In genomic region chr11:115697091-115697490, GRCm38 (mm10) we compare ENCODE assay signal across 10 mouse cellular contexts. TPM values are rescaled to one million over a fixed set of nuclear protein-coding genes. Genes with fewer than 3 reads are reported as not detected.
DNase-seq lines count a peak whose midpoint lies in the region; ATAC-seq and TF ChIP-seq lines count a peak whose summit lies in the region.
"Had no signal": no experiment of that assay in that cellular context is flagged by ENCODE, and none has a peak within 500 bp of the region (broad histone marks: within the 10 kb centered on the region; RNA-seq: fewer than 3 reads in every experiment).

No protein-coding gene starts in this region.

- H3K27ac ChIP-seq in forebrain, embryonic 13.5 days, result no peak overlapping the region
- no peak overlapping the region for H3K27ac ChIP-seq in forebrain, embryonic 16.5 days (ENCODE audit: low read length)
- no peak overlapping the region for H3K27ac ChIP-seq in hindbrain, embryonic 13.5 days
- no peak overlapping the region for H3K27ac ChIP-seq in hindbrain, postnatal 0 days
- no peak overlapping the region for H3K27ac ChIP-seq in neural tube, embryonic 12.5 days

- no peak for TF ChIP-seq CTCF in hindbrain, postnatal 0 days (IDR thresholded peaks at IDR 0.05; ENCODE audit: low read depth)

- H3K4me1 ChIP-seq in forebrain, embryonic 13.5 days, result peaks cover 39% of the 10 kb centered on the region
- H3K4me1 ChIP-seq in forebrain, embryonic 16.5 days (replicated peaks; ENCODE audit: control insufficient read depth, insufficient read depth, low read length), result peaks cover 35% of the 10 kb centered on the region
- H3K4me1 ChIP-seq in hindbrain, embryonic 13.5 days (replicated peaks), result peaks cover 54% of the 10 kb centered on the region
- no peaks in the 10 kb centered on the region; the same call in none of the 2 replicates for H3K4me1 ChIP-seq in hindbrain, postnatal 0 days (ENCODE audit: insufficient read depth, low read length)
- peaks cover 33% of the 10 kb centered on the region for H3K4me1 ChIP-seq in neural tube, embryonic 12.5 days

- ATAC-seq in forebrain, embryonic 13.5 days, result no peak
- no peak for ATAC-seq in forebrain, embryonic 16.5 days
- no peak for ATAC-seq in hindbrain, embryonic 13.5 days (ENCODE audit: low FRiP score)
- ATAC-seq in hindbrain, postnatal 0 days, result no peak
- no peak for ATAC-seq in neural tube, embryonic 12.5 days (ENCODE audit: low FRiP score, low read depth)
- ATAC-seq: lung, postnatal 0 days had no signal

- H3K4me3 ChIP-seq in forebrain, embryonic 13.5 days, result no peak overlapping the region
- no peak overlapping the region for H3K4me3 ChIP-seq in forebrain, embryonic 16.5 days (replicated peaks; ENCODE audit: low read length)
- H3K4me3 ChIP-seq in hindbrain, embryonic 13.5 days, result peak overlapping the region; percentile 58; the same call in 1 of the 2 replicates
- H3K4me3 ChIP-seq in hindbrain, postnatal 0 days (ENCODE audit: low read length), result no peak overlapping the region
- no peak overlapping the region for H3K4me3 ChIP-seq in neural tube, embryonic 12.5 days

- no peaks in the 10 kb centered on the region for H3K27me3 ChIP-seq in forebrain, embryonic 13.5 days
- no peaks in the 10 kb centered on the region for H3K27me3 ChIP-seq in forebrain, embryonic 16.5 days (replicated peaks; ENCODE audit: control insufficient read depth, insufficient read depth, low read length)
- no peaks in the 10 kb centered on the region for H3K27me3 ChIP-seq in hindbrain, embryonic 13.5 days
- no peaks in the 10 kb centered on the region for H3K27me3 ChIP-seq in hindbrain, postnatal 0 days (ENCODE audit: insufficient read depth, low read length)
- H3K27me3 ChIP-seq in neural tube, embryonic 12.5 days (replicated peaks), result no peaks in the 10 kb centered on the region

- H3K9ac ChIP-seq in forebrain, embryonic 13.5 days, result no peak overlapping the region
- H3K9ac ChIP-seq in forebrain, embryonic 16.5 days (replicated peaks; ENCODE audit: low read depth, low read length), result no peak overlapping the region
- H3K9ac ChIP-seq in hindbrain, embryonic 13.5 days, result peak overlapping the region; percentile 86; the same call in 1 of the 2 replicates
- H3K9ac ChIP-seq in hindbrain, postnatal 0 days (replicated peaks; ENCODE audit: low read length), result no peak overlapping the region
- no peak overlapping the region for H3K9ac ChIP-seq in neural tube, embryonic 12.5 days

- WGBS in forebrain, embryonic 13.5 days, result 92% methylated on average over 2 of the region's 2 CpGs
- 84% methylated on average over 2 of the region's 2 CpGs for WGBS in forebrain, embryonic 16.5 days
- 93% methylated on average over 2 of the region's 2 CpGs for WGBS in hindbrain, embryonic 13.5 days
- WGBS in hindbrain, postnatal 0 days, result 75% methylated on average over 2 of the region's 2 CpGs
- WGBS in neural tube, embryonic 12.5 days, result 66% methylated on average over 2 of the region's 2 CpGs

- H3K9me3 ChIP-seq in forebrain, embryonic 13.5 days (replicated peaks), result no peaks in the 10 kb centered on the region
- H3K9me3 ChIP-seq in forebrain, embryonic 16.5 days (ENCODE audit: control insufficient read depth, low read length), result no peaks in the 10 kb centered on the region
- no peaks in the 10 kb centered on the region for H3K9me3 ChIP-seq in hindbrain, embryonic 13.5 days
- no peaks in the 10 kb centered on the region for H3K9me3 ChIP-seq in hindbrain, postnatal 0 days (ENCODE audit: low read length)
- H3K9me3 ChIP-seq in neural tube, embryonic 12.5 days, result no peaks in the 10 kb centered on the region

- DNase-seq in hindbrain, postnatal 0 days (ENCODE audit: low spot score), result no peak
- no peak for DNase-seq in neural tube, embryonic 10.5 days (ENCODE audit: extremely low spot score, low spot score)
- no peak for DNase-seq in frontal cortex, postnatal 14 days (ENCODE audit: low spot score in 2 of 2)
- no peak for DNase-seq in left cerebral cortex, adult 8-10 months (ENCODE audit: low spot score in 2 of 2)
- DNase-seq: cerebellum, adult 11 months had no signal

- peak overlapping the region; percentile 78; the same call in 1 of the 2 replicates for H3K4me2 ChIP-seq in forebrain, embryonic 13.5 days
- no peak overlapping the region for H3K4me2 ChIP-seq in forebrain, embryonic 16.5 days (ENCODE audit: low read length)
- peak overlapping the region; percentile 78 for H3K4me2 ChIP-seq in hindbrain, embryonic 13.5 days
- H3K4me2 ChIP-seq in hindbrain, postnatal 0 days (ENCODE audit: low read depth, low read length), result no peak overlapping the region
- peak overlapping the region; percentile 69 for H3K4me2 ChIP-seq in neural tube, embryonic 12.5 days (replicated peaks)

- peaks cover 10% of the 10 kb centered on the region for H3K36me3 ChIP-seq in forebrain, embryonic 13.5 days (ENCODE audit: poor library complexity, severe bottlenecking)
- H3K36me3 ChIP-seq in forebrain, embryonic 16.5 days (ENCODE audit: control insufficient read depth, insufficient read depth), result 0 out of 2 replicates have a peak, but pooled peaks cover 2% of the 10 kb centered on the region
- H3K36me3 ChIP-seq in hindbrain, embryonic 13.5 days, result no peaks in the 10 kb centered on the region
- H3K36me3 ChIP-seq in hindbrain, postnatal 0 days (ENCODE audit: insufficient read depth, low read length), result no peaks in the 10 kb centered on the region
- H3K36me3 ChIP-seq in neural tube, embryonic 12.5 days, result no peaks in the 10 kb centered on the region; the same call in 1 of the 2 replicates

RNA-seq across cellular contexts. Expression of gene Grb2, which starts 11.3 kb away (rescaled TPM):
- polyA plus RNA-seq in forebrain, embryonic 13.5 days (2015; fragmentation: Nextera tagmentation; extraction: Ambion mirVana), result 137 and 139 TPM in 2 replicates
- polyA plus RNA-seq in forebrain, embryonic 16.5 days (2015; fragmentation: Nextera tagmentation; extraction: Ambion mirVana), result 188 and 194 TPM in 2 replicates
- 184 and 196 TPM in 2 replicates for polyA plus RNA-seq in hindbrain, embryonic 13.5 days (2015; fragmentation: Nextera tagmentation; extraction: Ambion mirVana)
- total RNA-seq in hindbrain, postnatal 0 days (2014; rRNA removed), result 68.0 and 76.6 TPM in 2 replicates
- polyA plus RNA-seq in hindbrain, postnatal 0 days (2015; fragmentation: Nextera tagmentation; extraction: Ambion mirVana), result 139 and 159 TPM in 2 replicates
- polyA plus RNA-seq in neural tube, embryonic 12.5 days (2016; fragmentation: Nextera tagmentation; extraction: Ambion mirVana), result 173 and 186 TPM in 2 replicates
- 100 to 1,000 TPM; 206 to 217 (median 212) TPM for total RNA-seq in left cerebral cortex, adult 8-10 months (2022)

Comparison
In these comparisons a context has a peak if more than half of its experiments do, and no peak if none do; other contexts are left out.
1. H3K4me2 ChIP-seq: peak in forebrain, embryonic 13.5 days (single experiment), hindbrain, embryonic 13.5 days (single experiment) and neural tube, embryonic 12.5 days (single experiment); none in forebrain, embryonic 16.5 days (single experiment) and hindbrain, postnatal 0 days (single experiment).